Mouse (Mus musculus): ENCODE measurements around the gene Ccdc40.
"Not testable (repeated sequence)": the region's sequence is repeated elsewhere in the genome, so short reads cannot be mapped to it uniquely, and the experiment has no call there.

The Ccdc40 gene

GRCm38 (mm10) chr11:119268557-119269195, 40.3 kb downstream of the Ccdc40 start:
- in situ Hi-C loops (cut with MboI; ENCODE audit: unreplicated experiment in 2 of 2): no loop called here

GRCm38 (mm10) chr11:119272492-119272891, 44.1 kb downstream of the Ccdc40 start:
- in situ Hi-C loops (cut with MboI; ENCODE audit: unreplicated experiment in 2 of 2): not testable (repeated sequence)

GRCm38 (mm10) chr11:119273186-119273930, 45.0 kb downstream of the Ccdc40 start:
- in situ Hi-C loops (cut with MboI; ENCODE audit: unreplicated experiment in 2 of 2): no loop called here

- in situ Hi-C loops (cut with MboI; ENCODE audit: unreplicated experiment in 2 of 2): no loop called here
Observed at GRCm38 (mm10) chr11:119281030-119281429, 52.7 kb downstream of the Ccdc40 start.

GRCm38 (mm10) chr11:119285791-119286527, 57.6 kb downstream of the Ccdc40 start:
- in situ Hi-C loops (cut with MboI; ENCODE audit: unreplicated experiment in 2 of 2): no loop called here

GRCm38 (mm10) chr11:119287207-119287992, 59.0 kb downstream of the Ccdc40 start:
- in situ Hi-C loops (cut with MboI; ENCODE audit: unreplicated experiment in 2 of 2): no loop called here

GRCm38 (mm10) chr11:119292861-119293260, 64.5 kb downstream of the Ccdc40 start:
- in situ Hi-C loops (cut with MboI; ENCODE audit: unreplicated experiment in 2 of 2): not testable (repeated sequence)

GRCm38 (mm10) chr11:119297996-119298395, 69.6 kb downstream of the Ccdc40 start:
- in situ Hi-C loops (cut with MboI; ENCODE audit: unreplicated experiment in 2 of 2): no loop called here

- in situ Hi-C loops (cut with MboI; ENCODE audit: unreplicated experiment in 2 of 2): no loop called here
Observed at GRCm38 (mm10) chr11:119298917-119299316, 70.5 kb downstream of the Ccdc40 start.

GRCm38 (mm10) chr11:119299391-119300245, 71.2 kb downstream of the Ccdc40 start, which contains the start of gene Eif4a3:
Eif4a3 (minus strand) TSS chr11:119300089.
- in situ Hi-C loops (cut with MboI; ENCODE audit: unreplicated experiment in 2 of 2): no loop called here

- in situ Hi-C loops (cut with MboI; ENCODE audit: unreplicated experiment in 2 of 2): no loop called here
Observed at GRCm38 (mm10) chr11:119300246-119300935, 72.0 kb downstream of the Ccdc40 start.

GRCm38 (mm10) chr11:119300986-119301385, 72.6 kb downstream of the Ccdc40 start:
- in situ Hi-C loops (cut with MboI; ENCODE audit: unreplicated experiment in 2 of 2): no loop called here

- in situ Hi-C loops (cut with MboI; ENCODE audit: unreplicated experiment in 2 of 2): no loop called here
Observed at GRCm38 (mm10) chr11:119304904-119305712, 76.7 kb downstream of the Ccdc40 start.

- in situ Hi-C loops (cut with MboI; ENCODE audit: unreplicated experiment in 2 of 2): no loop called here
Observed at GRCm38 (mm10) chr11:119306762-119307657, 78.6 kb downstream of the Ccdc40 start.

- in situ Hi-C loops (cut with MboI; ENCODE audit: unreplicated experiment in 2 of 2): no loop called here
Observed at GRCm38 (mm10) chr11:119307658-119307867, 79.2 kb downstream of the Ccdc40 start, which contains the start of gene Card14. Card14 (plus strand) TSS chr11:119307768.

GRCm38 (mm10) chr11:119307916-119308315, 79.5 kb downstream of the Ccdc40 start:
- in situ Hi-C loops (cut with MboI; ENCODE audit: unreplicated experiment in 2 of 2): no loop called here

- in situ Hi-C loops (cut with MboI; ENCODE audit: unreplicated experiment in 2 of 2): no loop called here
Observed at GRCm38 (mm10) chr11:119310621-119311020, 82.2 kb downstream of the Ccdc40 start.

Data from v-Abl transformed pro-B cells (cell line).